Mouse (Mus musculus) myocyte (in vitro differentiated cells): Measurements from ENCODE around the gene Hexim1. TPM values are rescaled to one million over a fixed set of nuclear protein-coding genes. Genes with fewer than 3 reads are reported as not detected.

Experiments
- H3K27me3 ChIP-seq: one replicate; pipeline ENCODE4 v1.6.1; 2011; ENCODE audit not compliant: control insufficient read depth, insufficient read depth, insufficient read length
- H3K36me3 ChIP-seq: one replicate; pipeline ENCODE4 v1.6.1; 2011; ENCODE audit not compliant: control insufficient read depth, insufficient read depth
- H3K4me2 ChIP-seq: one replicate; pipeline ENCODE4 v1.6.1; 2011; ENCODE audit warnings: low read depth, control low read depth
- H3K4me3 ChIP-seq: one replicate; pipeline ENCODE4 v1.5.1; 2011; ENCODE audit warnings: mild to moderate bottlenecking, control low read depth, moderate library complexity
- H3K79me2 ChIP-seq: one replicate; pipeline ENCODE4 v1.6.1; 2011; ENCODE audit not compliant: control insufficient read depth, insufficient read depth
- H3ac ChIP-seq: one replicate; pipeline ENCODE4 v1.6.1; 2011; ENCODE audit not compliant: control insufficient read depth, insufficient read length
- CEBPB ChIP-seq: IDR thresholded peaks from 2 replicates; pipeline ENCODE4 v1.6.1; 2011; ENCODE audit warnings: mild to moderate bottlenecking, moderate library complexity; ENCODE audit not compliant: poor library complexity, insufficient read depth, severe bottlenecking
- E2F4 ChIP-seq: IDR thresholded peaks from one replicate; pipeline ENCODE4 v1.6.1; 2011; ENCODE audit warnings: mild to moderate bottlenecking, control low read depth, moderate library complexity; ENCODE audit not compliant: insufficient read depth
- MAX ChIP-seq: IDR thresholded peaks from one replicate; pipeline ENCODE4 v1.6.1; 2011; ENCODE audit warnings: low read depth, mild to moderate bottlenecking, control low read depth
- MYOD1 ChIP-seq, 3 experiments: IDR thresholded peaks; one replicate each; pipeline ENCODE4 v1.6.1; 2011; ENCODE audit warnings: control low read depth in 2 of 3, low read depth in 2 of 3, mild to moderate bottlenecking in 2 of 3, moderate library complexity in 1 of 3; ENCODE audit not compliant: insufficient read length in 2 of 3, control insufficient read depth in 1 of 3
- MYOG ChIP-seq, 3 experiments: IDR thresholded peaks; one replicate each; pipeline ENCODE4 v1.6.1; 2011; ENCODE audit warnings: control low read depth in 2 of 3, low read depth in 2 of 3, mild to moderate bottlenecking in 2 of 3; ENCODE audit not compliant: insufficient read length in 2 of 3, control insufficient read depth in 1 of 3, insufficient read depth in 1 of 3
- POLR2A ChIP-seq: IDR thresholded peaks from one replicate; pipeline ENCODE4 v1.6.1; 2011; ENCODE audit warnings: low read depth, mild to moderate bottlenecking, control low read depth, moderate library complexity; ENCODE audit not compliant: insufficient read length
- POLR2AphosphoS2 ChIP-seq: IDR thresholded peaks from one replicate; pipeline ENCODE4 v1.6.1; 2011; ENCODE audit warnings: low read depth, control low read depth; ENCODE audit not compliant: insufficient read length
- REST ChIP-seq: IDR thresholded peaks from one replicate; pipeline ENCODE4 v1.6.1; 2011; ENCODE audit warnings: mild to moderate bottlenecking, control low read depth, moderate library complexity; ENCODE audit not compliant: insufficient read depth, insufficient read length
- SRF ChIP-seq: IDR thresholded peaks from one replicate; pipeline ENCODE4 v1.6.1; 2011; ENCODE audit warnings: low read depth; ENCODE audit not compliant: control insufficient read depth, insufficient read length
- TCF12 ChIP-seq: IDR thresholded peaks from one replicate; pipeline ENCODE4 v1.6.1; 2011; ENCODE audit warnings: mild to moderate bottlenecking, control low read depth; ENCODE audit not compliant: poor library complexity, insufficient read depth, severe bottlenecking
- TCF3 ChIP-seq: IDR thresholded peaks from one replicate; pipeline ENCODE4 v1.6.1; 2011; ENCODE audit warnings: low read depth, control low read depth; ENCODE audit not compliant: insufficient read length
- USF1 ChIP-seq: IDR thresholded peaks from one replicate; pipeline ENCODE4 v1.6.1; 2011; ENCODE audit warnings: low read depth, mild to moderate bottlenecking, control low read depth, moderate library complexity
- polyA plus RNA-seq: library from polyadenylated mRNA; unstranded; fragments of >200 nt; fragmentation: generic; extraction: Trizol; gene quantifications from one replicate; pipeline ENCODE4 v1.2.1, GENCODE M21; 2012; ENCODE audit warnings: missing spikeins

The Hexim1 gene
- polyA plus RNA-seq, 1 experiment, result 18.7 TPM

DNA sequence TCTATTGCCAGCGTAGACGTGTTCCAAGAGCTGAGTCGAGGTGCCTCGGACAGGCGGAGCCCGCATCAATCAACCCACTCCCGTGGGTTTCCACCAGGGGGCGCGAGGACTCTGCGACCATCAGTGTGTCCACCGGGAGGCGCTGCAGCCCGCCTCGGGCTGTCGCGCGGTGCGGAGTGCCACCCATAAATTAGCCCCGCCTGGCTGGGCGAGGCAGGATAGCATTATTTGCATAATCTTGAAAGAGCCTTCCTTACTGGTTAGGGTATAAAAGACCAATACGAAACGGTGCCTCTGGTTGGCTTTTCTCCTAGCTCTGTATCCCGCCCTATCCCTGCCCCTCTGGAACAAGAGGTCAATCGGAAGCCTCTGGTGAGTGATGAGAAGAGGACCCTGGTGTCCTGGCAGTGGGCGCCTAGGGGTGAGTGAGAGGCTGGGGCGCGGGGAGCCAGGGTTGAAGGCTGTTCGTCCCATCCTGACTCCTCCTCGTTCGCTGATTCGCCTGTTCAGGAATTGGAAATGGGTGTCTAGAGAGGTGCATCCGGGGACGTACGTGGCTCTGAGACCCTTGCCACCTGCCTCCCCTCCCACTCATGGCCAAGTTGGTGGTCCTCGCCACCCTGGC, 13.2 kb upstream of the Hexim1 start:
- Histone ChIP-seq H3ac (peak overlapping the region; percentile 7), H3K4me2 (peak overlapping the region; percentile 99), H3K27me3 (no peaks in the 10 kb centered on the region), H3K79me2 (peaks cover 19% of the 10 kb centered on the region), H3K36me3 (no peaks in the 10 kb centered on the region), H3K4me3 (peak overlapping the region; percentile 52)
- peak; percentile 50 for TF ChIP-seq POLR2AphosphoS2
- peak; percentile 70 for TF ChIP-seq POLR2A
- no peak for TF ChIP-seq USF1
- TF ChIP-seq SRF, result peak; percentile 52
- no peak for TF ChIP-seq E2F4
- TF ChIP-seq MAX, result no peak
- no peak for TF ChIP-seq TCF3
- peak in 1 of 3 experiments; percentile 50 for TF ChIP-seq MYOD1 (IDR thresholded peaks at IDR 0.05; ENCODE audit: control insufficient read depth in 1 of 3, insufficient read length in 2 of 3, low read depth in 2 of 3)
- no peak for TF ChIP-seq TCF12
- TF ChIP-seq REST, result no peak
- TF ChIP-seq MYOG (IDR thresholded peaks at IDR 0.05; ENCODE audit: control insufficient read depth in 1 of 3, insufficient read depth in 1 of 3, insufficient read length in 2 of 3, low read depth in 2 of 3), result peak in 1 of 3 experiments; percentile 21
- no peak for TF ChIP-seq CEBPB

DNA sequence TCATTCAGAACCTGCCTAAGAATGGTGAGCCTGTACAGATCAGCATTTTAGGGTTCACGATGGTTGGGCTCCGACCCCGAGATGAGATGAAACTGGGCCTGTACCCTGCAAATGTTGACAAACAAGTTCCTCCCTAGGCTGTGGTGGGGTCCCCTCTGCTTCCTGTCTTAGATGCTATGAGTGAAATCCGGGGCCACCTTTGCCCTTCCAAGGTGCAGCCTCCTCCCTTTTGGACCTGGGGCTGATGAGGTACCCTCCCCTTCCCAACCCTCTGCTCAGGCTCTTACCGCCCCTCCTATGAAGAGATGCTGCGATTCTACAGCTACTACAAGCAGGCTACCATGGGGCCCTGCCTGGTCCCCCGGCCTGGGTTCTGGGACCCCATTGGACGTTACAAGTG, 12.4 kb upstream of the Hexim1 start:
- H3ac ChIP-seq, result peak overlapping the region; percentile 7
- no peak for TF ChIP-seq SRF
- TF ChIP-seq POLR2A, result no peak
- no peak for TF ChIP-seq TCF3
- TF ChIP-seq E2F4, result no peak
- no peak for TF ChIP-seq MYOD1 (IDR thresholded peaks at IDR 0.05; ENCODE audit: control insufficient read depth in 1 of 3, insufficient read length in 2 of 3, low read depth in 2 of 3)
- TF ChIP-seq USF1, result no peak
- no peak for TF ChIP-seq POLR2AphosphoS2
- no peak for TF ChIP-seq REST
- no peak for TF ChIP-seq MAX
- TF ChIP-seq MYOG (IDR thresholded peaks at IDR 0.05; ENCODE audit: control insufficient read depth in 1 of 3, insufficient read depth in 1 of 3, insufficient read length in 2 of 3, low read depth in 2 of 3), result no peak
- no peak for TF ChIP-seq TCF12
- no peak for TF ChIP-seq CEBPB
- peaks cover 7% of the 10 kb centered on the region for H3K36me3 ChIP-seq
- peaks cover 19% of the 10 kb centered on the region for H3K79me2 ChIP-seq
- no peaks in the 10 kb centered on the region for H3K27me3 ChIP-seq
- peak overlapping the region; percentile 99 for H3K4me2 ChIP-seq
- peak overlapping the region; percentile 52 for H3K4me3 ChIP-seq

- no peak overlapping the region for H3K4me2 ChIP-seq
- no peak overlapping the region for H3K4me3 ChIP-seq
- peaks cover 7% of the 10 kb centered on the region for H3K36me3 ChIP-seq
- no peaks in the 10 kb centered on the region for H3K27me3 ChIP-seq
- H3K79me2 ChIP-seq, result peaks cover 18% of the 10 kb centered on the region
- TF ChIP-seq TCF12, result no peak
- TF ChIP-seq USF1, result no peak
- no peak for TF ChIP-seq CEBPB
- no peak for TF ChIP-seq REST
- TF ChIP-seq MYOD1 (IDR thresholded peaks at IDR 0.05; ENCODE audit: control insufficient read depth in 1 of 3, insufficient read length in 2 of 3, low read depth in 2 of 3), result no peak
- no peak for TF ChIP-seq TCF3
- no peak for TF ChIP-seq SRF
- no peak for TF ChIP-seq E2F4
- no peak for TF ChIP-seq POLR2AphosphoS2
- no peak for TF ChIP-seq MYOG (IDR thresholded peaks at IDR 0.05; ENCODE audit: control insufficient read depth in 1 of 3, insufficient read depth in 1 of 3, insufficient read length in 2 of 3, low read depth in 2 of 3)
- no peak for TF ChIP-seq POLR2A
- TF ChIP-seq MAX, result no peak
- H3ac ChIP-seq, result no peak overlapping the region
Observed at GRCm38 (mm10) chr11:103104469-103104868, 11.6 kb upstream of the Hexim1 start.

DNA sequence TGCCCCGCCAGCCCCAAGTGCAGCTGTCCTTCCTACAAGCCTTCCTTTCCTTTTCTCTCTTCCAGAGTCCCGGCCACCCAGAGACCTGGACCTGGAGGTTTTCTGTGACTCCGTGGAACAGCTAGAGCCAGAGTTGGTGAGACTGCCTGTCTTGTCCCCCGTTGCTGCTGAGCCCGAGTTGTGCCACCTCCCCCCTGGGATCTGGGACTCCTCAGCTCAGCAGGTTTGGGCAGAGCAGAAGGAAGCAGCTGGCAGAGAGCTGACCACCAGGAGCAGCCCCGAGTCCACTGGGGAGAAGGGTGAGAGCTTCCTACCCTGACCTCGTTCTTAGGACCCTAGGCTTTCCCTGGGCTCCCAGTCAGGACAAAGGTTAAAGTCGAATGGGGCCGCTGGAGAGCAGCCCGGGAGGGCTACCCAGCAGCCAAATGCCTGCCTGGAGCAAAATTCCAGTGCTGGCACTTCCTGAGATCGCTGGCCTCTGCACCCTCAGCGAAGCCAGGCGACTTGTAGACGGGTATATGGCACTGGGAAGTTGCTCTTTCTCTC, 10.8 kb upstream of the Hexim1 start:
- Histone ChIP-seq H3K27me3 (no peaks in the 10 kb centered on the region), H3ac (no peak overlapping the region), H3K79me2 (peaks cover 10% of the 10 kb centered on the region), H3K36me3 (peaks cover 7% of the 10 kb centered on the region), H3K4me2 (no peak overlapping the region), H3K4me3 (no peak overlapping the region)
- TF ChIP-seq TCF3 (no peak), MYOG (IDR thresholded peaks at IDR 0.05; ENCODE audit: control insufficient read depth in 1 of 3, insufficient read depth in 1 of 3, insufficient read length in 2 of 3, low read depth in 2 of 3) (no peak)
